Mouse (Mus musculus): ENCODE measurements around the gene Olfr424.

Gene Olfr424

DNA sequence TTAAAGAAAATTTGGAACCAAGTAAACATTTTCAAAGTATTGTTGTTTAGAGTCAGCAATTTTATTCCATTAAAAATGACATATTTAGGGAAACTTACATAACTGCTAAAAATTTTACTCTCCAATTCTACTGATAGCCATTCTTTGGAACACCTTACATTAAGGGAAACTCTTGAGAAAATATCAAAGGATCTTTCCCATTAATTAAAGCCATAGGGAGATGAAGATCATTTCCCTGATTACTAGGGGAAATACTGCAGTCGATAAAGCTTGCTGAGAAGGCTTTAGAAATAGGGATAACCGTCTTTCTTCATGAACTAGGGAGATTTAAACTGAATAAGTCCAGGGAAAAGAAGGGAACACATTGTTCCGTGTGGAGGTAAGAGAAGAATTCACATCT is at the start of gene Olfr424:
Gene Olfr424, plus strand, starts transcription at position 301 of the 400 bp plus-strand sequence.
- DNase-seq = no peak

GRCm38 (mm10) chr1:174084031-174084430 is 47.3 kb upstream of the Olfr424 start, which contains the start of gene Olfr429:
Olfr429 (plus strand) TSS chr1:174084331.
- DNase-seq = no peak

GRCm38 (mm10) chr1:174096591-174096990 is 34.7 kb upstream of the Olfr424 start, which contains the start of gene Olfr427:
Olfr427 (plus strand) TSS chr1:174096891.
- DNase-seq = no peak

GRCm38 (mm10) chr1:174103735-174104134 is 27.6 kb upstream of the Olfr424 start:
- no peak for DNase-seq

DNA sequence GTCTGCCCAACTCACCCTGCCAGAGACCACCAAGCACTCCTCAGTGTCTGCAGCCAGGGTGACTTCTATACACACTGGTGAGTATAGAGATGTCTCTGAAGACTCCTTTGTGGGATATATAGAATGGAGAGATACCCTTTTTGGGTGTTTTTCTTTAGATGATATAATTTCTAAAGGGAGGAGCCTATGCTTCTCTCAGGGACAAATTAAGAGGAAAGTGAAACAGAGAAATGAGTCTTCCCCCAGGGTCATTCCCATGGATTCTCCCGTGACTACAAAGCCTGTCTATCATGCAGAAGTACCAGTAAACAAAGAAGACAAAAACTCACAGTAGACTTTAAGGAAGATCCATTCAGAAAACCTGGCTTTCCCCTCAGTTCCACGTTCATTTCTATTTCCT is 10.3 kb upstream of the Olfr424 start, which contains the start of gene Olfr231:
Gene Olfr231, minus strand, starts transcription at position 101 of the 400 bp plus-strand sequence.
- no peak for DNase-seq

DNA sequence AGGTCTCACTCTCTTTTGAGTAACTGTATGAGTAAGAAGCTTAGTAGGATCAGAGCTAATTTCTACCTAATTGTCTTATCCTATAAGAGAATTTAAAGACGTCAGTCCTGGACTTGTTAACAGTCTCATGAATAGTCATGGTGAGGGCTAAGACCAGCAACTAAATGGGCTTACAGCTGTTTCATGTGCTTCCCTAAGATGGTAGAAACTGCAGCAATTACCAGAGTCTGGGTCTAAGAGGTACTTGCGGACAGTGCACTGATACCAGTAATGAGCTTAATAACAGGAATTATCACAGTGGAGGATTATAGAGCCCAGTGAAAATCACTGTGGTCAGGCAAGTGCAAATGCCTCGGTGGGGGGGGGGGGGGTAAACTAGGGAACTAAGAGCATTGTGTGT is 682 bp downstream of the Olfr424 start:
- no peak for DNase-seq

GRCm38 (mm10) chr1:174141384-174141783 is 10.1 kb downstream of the Olfr424 start:
- no peak for DNase-seq

- DNase-seq = no peak
These were observed 15.4 kb downstream of the Olfr424 start for GRCm38 (mm10) chr1:174146696-174147095.

- DNase-seq = no peak
These were observed 18.0 kb downstream of the Olfr424 start for GRCm38 (mm10) chr1:174149289-174149688.

GRCm38 (mm10) chr1:174155333-174155732 is 24.0 kb downstream of the Olfr424 start, which contains the start of gene Olfr420:
Olfr420 (plus strand) TSS chr1:174155633.
- no peak for DNase-seq

DNA sequence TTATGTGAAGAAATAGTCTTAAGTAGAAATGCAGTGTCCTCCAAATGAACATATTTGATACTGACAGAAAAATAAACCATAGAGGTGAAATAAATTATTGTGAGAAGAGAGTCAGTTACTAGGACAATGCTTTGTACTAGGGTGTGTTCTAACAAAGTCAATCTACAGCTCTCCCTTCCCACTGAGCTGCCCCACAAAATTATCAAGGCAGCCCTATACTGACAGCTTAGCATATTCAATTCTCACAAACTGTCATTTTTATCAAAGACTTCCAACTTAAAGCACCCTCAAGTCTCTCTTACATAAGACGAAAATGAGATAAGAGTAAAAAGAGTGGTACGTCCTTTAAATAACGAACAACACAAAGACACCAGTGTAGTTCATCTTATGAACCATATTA is 26.3 kb downstream of the Olfr424 start:
- DNase-seq = no peak

GRCm38 (mm10) chr1:174158512-174158911 is 27.2 kb downstream of the Olfr424 start:
- no peak for DNase-seq

GRCm38 (mm10) chr1:174159095-174159494 is 27.8 kb downstream of the Olfr424 start:
- DNase-seq = no peak

DNA sequence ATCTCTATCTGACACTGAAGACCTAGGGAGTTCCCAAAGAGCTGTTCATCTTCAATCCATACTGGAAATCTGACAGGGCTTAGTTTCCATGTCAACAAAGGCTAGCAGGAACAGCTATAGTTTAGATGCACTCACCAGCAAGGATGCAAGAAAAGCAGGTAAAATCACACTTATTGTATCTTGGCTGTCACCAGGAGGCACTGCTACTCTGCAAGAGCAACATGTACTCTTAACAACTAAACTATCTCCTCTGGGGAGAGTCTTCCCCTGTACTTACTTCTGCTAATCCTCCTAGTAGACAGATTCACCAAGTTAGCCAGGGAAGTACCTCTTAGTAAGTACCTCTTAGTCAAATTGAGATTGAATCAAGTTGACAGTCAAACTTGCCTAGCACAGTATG is 37.7 kb downstream of the Olfr424 start:
- DNase-seq = no peak

DNA sequence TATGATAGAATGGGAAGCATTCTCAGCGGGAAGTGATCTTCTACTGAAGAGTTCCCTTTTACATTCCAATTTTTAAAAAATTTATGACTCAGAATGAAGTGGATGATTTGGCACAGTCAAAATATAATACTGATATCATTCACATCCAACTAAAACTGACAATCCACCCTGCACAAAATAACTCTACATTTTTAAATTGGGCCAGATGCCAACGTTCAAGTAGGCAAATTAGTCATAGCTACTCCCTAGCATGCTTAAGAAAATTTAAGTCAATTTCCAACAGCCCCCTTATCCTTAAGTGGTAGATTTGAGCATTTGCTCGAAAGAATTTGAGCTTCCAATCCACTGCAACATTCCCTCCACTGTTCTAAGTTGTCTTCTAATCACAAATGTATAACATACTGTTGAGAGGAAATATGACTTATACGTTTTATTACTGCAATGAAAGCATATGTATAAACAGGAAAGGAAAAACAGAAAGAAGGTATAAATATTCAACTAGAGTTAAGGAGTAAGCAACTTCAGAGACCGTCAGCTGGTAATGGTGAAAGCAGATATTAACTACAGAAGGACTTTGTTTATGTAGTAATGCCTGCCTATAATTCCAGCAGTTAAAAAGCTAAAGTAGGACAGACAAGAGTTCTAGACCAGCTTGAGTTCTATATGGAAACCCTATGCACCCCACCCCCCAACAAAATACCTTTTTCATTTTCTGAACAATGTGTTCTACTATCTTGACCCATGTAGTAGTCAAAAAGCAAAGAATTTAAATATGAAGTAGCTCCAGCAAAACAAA is 39.6 kb downstream of the Olfr424 start:
- DNase-seq = no peak

DNA sequence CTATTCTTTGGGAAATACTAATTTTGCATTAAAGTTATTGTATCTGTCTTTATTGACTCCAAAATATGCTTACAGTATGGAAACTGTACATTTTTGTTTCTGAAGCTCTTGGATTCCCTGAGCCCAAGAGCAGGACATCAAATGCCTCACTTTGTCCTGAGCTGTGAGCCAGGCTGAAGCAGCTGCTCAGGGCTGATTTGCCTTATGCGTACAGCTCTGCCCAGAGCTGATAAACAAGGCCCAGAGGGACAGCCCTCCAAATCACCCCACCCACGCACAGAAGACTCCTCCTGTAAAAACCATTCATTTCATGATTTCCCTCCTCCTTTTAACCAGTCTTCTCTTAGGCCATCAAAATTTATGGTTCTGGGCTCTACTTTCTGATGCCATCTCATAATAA is 40.2 kb downstream of the Olfr424 start:
- no peak for DNase-seq

- no peak for DNase-seq
These were observed 41.3 kb downstream of the Olfr424 start, which contains the start of gene Spta1 for GRCm38 (mm10) chr1:174172605-174173004. Spta1 (plus strand) TSS chr1:174172776.

Data from thymus, postnatal 36 days (tissue).